Mouse (Mus musculus): Measurements from ENCODE around the gene Arg2.

GRCm38 (mm10) chr12:79097106-79097752 lies 33.3 kb upstream of the Arg2 start:
- peak; percentile 84 for TF ChIP-seq CTCF (IDR thresholded peaks at IDR 0.05)
- no peak for TF ChIP-seq EP300 (IDR thresholded peaks at IDR 0.05)

Data from lung, postnatal 0 days (tissue).